Mouse (Mus musculus): Measurements from ENCODE around the gene Erbb3.
A peak's percentile ranks its signal among the peaks of the same experiment; 100 is the strongest.
"Not testable (repeated sequence)": the region's sequence is repeated elsewhere in the genome, so short reads cannot be mapped to it uniquely, and the experiment has no call there.

The Erbb3 gene

DNA sequence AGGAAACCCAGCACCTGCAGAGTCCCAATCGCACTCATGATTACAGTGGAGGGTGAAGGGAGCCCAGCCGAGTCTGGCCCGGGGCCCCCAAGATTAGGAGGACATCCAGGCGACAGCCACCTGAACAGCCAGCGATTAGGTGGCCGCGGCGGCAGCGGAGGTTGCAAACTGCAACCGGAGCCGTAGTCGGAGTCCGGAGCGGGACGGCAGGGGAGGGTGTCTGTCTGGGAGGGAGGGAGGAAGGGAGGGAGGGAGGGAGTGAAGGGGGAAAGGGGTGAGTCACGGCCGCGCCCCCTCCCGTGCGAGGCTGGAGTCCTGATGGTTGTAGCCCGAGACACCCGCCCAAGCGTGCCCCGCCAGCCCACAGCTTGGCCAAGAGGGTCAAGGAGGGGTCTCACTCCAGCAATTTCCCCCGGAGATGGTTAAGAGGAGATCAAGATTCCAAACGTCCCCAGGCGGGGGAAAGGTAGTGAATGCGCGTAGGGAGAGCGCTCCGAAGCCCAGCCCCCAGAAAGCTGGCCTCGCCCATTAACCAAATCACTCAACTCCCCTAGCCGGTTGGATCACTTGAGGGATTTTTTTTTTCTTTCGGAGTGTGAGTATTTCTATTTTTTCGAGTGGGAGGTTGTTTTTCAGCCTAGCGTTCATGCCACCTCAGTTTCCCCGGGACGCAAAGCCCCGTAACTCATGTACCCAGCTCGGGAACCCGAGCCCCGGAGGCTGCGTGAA, at the start of gene Erbb3:
TSS of gene Erbb3 (minus strand) at position 189 of the 729 bp plus-strand sequence.
- no peak for DNase-seq (ENCODE audit: extremely low read depth, low read depth, low spot score)

DNA sequence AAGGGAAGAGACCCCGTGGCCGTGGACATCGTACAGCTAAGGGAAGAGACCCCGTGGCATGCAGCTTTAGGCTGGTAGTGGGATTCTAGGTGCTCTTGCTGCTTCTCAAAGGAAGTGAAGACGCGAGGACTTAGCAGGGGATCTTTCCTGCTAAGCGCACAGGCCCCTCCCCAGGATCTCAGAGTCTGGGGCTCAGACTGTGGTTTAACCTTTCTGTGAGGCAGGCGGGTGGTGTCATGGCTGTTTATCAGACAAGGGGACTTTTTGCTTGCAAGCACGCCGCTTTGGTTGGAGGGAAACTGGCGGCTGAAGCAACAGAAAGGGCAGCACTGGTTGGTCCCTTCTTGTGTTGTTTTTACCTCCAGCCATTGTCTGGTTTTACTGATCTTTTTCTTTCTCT, 47.6 kb upstream of the Erbb3 start:
- no peak for DNase-seq (ENCODE audit: extremely low read depth, low read depth, low spot score)

DNA sequence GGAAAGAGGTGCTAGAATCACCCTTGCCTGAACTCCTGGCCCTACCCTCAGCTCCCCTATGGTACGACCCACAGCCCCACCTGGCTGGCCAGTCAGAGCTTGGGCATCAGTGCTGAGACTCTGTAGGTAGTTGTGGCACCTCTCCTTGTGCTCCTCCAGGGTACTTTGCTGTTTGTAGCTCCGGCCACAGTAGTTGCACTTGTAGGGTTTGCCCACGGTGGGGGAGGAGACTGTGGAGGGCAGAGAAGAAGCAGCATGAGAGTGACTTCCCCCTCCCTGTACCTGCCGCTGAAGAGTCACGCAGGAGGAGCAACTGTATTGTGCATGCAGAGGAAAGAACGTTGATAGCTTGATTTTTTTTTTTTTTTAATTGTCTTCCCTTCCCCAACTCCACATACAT, 47.1 kb upstream of the Erbb3 start:
- no peak for DNase-seq (ENCODE audit: extremely low read depth, low read depth, low spot score)

DNA sequence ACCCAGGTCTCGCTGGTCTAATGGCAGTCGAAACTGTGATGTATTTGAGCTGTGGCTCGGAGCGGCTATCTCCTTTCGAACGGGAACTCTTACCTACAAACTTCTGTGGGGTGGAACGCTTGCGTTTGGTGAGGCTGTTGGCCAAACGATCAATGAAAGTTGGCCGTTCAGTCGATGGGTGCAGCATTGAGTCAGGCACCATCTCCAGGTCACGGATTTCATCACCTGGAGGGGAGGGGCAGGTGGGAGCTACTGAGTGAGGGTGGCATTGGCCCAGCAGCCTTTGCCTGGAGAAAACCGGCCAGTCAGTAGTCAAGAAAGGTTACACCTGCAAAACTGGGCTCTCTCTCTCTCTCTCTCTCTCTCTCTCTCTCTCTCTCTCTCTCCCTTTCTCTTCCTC, 46.2 kb upstream of the Erbb3 start:
- DNase-seq (ENCODE audit: extremely low read depth, low read depth, low spot score), result no peak

DNA sequence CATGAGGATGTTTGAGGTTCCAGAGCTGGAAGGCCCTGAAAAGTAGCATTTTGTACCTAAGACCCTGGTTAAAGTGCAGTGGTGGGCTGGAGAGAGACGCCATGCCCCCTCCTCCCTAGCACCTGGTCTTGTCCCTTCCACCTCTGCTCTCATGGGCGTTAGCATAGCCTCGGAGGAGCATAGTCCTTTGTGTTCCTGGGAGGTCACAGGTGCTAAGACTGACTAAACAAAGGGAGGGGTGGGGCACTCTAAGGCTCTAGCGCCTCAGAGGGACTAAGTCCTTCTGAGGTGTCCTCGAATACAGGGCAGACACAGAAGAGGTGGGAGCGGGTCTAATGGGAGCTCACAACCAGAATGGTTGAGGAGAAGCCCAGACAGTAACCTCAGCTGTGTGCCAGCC, 42.1 kb upstream of the Erbb3 start:
- DNase-seq (ENCODE audit: extremely low read depth, low read depth, low spot score), result no peak

DNA sequence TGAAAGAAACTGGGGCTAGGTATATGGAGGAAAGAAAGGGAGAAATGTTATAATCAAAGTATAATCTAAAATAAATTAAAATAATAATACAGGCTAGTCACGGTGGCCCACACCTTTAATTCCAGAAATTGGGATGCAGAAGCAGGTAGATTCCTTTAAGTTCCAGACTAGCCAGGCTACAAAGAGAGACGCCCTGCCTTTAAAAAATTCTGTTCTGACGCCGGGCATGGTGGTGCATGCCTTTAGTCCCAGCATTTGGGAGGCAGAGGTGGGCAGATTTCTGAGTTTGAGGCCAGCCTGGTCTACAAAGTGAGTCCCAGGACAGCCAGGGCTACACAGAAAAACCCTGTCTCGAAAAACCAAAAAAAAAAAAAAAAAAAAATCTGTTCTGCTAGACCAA, 40.9 kb upstream of the Erbb3 start:
- not testable (repeated sequence) for DNase-seq (ENCODE audit: extremely low read depth, low read depth, low spot score)

DNA sequence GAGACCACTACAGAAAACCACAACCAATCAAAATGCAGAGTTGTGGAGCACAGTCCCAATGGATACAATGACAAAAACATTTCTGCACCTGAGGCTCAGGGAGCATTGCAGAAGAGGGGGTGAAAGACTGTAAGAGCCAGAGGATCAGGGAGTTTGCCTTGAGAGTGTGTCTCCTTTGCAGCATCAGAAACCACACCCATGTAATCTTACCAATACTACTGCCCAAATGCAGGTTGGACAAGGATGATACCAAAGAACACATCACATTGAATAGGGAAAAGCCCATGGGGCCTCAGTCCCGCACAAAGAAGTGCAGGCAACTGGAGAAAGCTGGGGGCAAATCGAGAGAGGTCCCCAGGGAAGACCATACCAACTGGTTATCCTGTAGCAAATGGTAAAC, 40.3 kb upstream of the Erbb3 start:
- no peak for DNase-seq (ENCODE audit: extremely low read depth, low read depth, low spot score)

DNA sequence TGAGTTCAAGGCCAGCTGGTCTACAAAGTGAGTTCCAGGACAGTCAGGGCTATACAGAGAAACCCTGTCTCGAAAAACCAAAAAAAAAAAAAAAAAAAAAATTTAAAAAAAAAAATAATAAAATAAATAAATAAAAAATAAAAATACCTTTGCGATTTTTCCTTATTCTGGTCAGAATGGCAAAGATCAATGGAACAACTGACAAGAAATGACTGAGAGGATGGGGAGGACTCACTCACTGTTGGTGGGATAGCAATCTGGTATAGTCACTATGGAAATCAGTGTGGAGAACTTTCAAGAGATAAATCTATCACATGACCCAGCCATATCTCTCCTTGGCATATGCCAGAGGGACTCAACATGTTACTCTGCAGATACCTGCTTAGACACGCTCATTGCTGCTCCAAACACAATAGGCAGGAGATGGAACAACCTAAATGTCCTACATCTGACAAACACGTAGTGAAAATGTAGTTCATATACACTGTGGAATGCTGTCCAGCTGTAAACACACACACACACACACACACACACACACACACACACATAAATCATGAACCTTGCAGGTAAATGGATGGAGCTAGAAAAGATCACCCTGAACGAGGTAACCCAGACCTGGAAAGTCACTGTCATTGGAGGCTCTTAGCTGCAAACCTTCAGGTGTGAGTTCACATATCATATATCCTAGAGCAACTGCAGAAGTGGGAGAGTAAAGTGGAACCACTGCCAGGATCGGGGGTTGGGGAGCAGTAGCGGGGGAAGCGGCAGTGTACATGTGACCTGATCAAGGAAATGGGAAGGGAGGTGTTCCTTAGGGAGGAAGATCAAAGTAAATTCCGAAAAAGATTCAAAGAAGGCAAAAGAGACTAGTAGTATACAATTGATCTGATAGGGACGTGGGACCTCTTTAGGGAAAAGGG, 38.2 kb upstream of the Erbb3 start:
- DNase-seq (ENCODE audit: extremely low read depth, low read depth, low spot score), result no peak

DNA sequence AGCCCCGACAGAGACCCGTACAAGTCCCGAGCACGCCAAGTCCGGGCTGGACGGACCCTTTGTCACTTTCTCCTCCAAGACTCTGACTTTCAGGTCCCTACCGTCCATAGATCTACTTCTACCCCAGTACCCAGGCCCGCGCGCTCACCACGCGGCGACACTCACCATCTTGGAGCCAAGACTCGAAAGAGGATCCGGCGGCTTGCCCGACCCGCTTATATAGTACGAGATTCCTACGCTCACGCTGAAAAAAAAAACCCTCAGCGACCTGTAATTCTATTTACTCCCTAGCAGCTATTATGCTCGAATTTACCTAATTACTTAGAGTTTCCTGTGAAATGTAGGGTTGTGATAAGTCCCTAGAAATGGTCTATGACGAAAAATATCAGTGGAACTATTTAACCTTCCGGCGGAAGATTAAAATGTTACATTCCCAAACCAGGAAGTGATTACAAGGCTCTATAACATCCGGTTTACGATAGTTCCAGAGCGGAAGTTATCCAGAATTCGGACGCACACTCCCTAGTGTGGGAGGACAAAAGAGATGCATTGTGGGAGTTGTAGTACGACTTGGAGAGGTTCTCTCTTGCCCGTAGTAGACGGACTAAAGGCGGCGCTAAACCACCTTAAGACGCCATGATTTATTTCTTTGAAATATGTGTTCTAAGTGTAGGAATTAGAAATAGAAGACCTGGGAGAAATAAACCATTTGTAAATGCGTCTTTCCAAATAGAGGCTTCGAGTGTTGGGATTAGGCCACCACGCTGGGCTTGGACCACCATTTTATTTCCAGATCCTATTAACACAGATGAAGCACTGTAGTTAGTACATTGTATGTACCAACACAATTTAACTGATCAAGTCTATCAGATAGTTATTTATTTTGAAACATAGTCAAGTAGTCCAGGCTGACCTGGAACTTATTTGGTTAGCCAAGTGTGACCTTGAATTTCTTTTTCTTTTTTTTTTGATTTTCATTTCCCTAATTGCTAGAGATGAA, 37.2 kb upstream of the Erbb3 start, which contains the start of gene Rps26:
TSS of gene Rps26 (minus strand) at position 437 of the 1,000 bp plus-strand sequence.
- peak; percentile 99 for DNase-seq (ENCODE audit: extremely low read depth, low read depth, low spot score)

DNA sequence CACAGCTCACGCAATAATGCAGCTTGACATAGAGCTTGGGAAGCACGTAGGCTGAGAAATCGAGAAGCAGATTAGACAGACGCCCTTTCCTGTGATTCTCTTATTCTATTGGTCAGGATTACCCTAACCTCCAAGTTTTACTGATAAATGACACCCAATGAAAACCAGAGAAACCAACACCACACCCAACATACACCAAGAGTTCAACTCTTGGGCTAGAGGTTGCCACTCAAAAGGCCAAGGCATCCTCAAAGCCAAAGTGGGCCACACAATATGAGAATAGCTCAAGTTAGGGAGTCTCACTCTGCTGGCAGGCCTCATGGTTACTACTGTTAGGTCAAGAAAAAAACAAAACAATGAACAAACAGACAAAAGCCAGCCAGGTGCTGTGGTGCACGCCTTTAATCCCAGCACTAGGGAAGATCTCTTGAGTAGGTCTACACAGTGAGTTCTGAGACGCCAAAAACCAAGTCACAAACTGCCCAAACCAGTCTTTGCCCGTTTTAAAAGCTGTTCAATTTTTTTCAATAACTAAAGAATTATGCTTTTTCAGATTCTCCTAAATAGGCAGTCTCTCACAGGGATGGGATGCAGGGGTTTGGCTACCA, 35.9 kb upstream of the Erbb3 start:
- DNase-seq (ENCODE audit: extremely low read depth, low read depth, low spot score), result no peak

DNA sequence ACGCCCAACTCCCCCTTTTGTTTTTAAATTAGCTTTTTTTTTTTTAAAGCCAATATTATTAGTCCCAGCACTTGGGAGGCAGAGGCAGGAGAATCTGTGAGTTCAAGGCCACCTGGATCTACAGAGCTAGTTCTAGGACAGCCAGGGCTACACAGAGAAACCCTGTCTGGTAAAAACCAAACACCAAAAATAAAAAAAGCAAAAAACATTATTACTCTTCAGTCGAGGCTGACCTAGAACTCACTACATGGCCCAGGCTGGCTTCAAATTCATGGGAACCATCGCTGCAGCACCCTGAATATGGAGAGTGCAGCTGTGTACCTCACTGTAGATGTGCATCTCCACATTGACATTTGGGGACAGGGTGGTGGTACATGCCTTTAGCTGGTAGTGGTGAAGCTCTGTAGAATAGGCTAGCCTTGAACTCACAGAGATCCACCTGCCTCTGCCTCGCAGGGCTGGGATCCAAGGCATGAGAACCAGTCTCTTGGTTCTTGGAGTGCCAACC, 33.7 kb upstream of the Erbb3 start:
- not testable (repeated sequence) for DNase-seq (ENCODE audit: extremely low read depth, low read depth, low spot score)

DNA sequence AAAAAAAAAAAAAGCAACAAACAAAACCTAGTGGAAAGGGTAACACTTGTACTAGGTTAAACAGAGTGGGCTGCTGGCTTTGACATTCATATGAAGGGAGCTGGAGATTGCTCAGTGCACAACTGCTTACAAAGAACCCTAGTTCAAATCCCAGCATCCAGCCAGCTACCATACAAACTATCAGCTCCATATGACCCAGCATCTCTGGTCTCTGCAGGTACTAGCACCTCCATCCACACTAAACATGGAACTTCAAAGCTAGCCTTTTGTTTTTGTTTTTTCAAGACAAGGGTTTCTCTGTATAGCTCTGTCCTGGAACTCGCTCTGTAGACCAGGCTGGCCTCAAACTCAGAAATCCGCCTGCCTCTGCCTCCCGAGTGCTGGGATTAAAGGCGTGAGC, 33.2 kb upstream of the Erbb3 start:
- DNase-seq (ENCODE audit: extremely low read depth, low read depth, low spot score), result no peak

DNA sequence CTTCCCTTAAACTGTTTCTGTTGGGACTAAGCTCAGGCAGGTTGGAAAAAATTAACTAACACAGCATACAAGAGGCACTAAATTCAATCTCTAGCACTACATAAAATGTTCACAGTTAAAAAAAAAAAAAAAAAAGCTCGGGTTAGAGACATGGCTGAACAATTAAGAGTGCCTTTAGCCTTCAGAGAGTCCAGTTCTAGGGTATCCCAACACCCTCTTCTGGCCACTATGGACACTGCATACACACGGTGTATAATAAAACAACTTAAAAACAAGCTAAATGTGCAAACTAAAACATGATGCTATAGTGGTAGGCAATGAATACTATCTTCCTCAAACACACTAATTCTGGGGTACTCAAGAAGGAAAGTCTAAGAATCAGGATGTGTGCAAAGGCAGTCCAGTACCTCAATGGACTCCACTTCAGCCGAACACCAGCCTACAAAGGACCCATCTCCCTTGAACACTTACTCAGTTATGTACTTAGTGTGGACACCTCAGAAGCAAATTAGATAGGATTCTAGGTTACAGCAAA, 32.6 kb upstream of the Erbb3 start:
- no peak for DNase-seq (ENCODE audit: extremely low read depth, low read depth, low spot score)

DNA sequence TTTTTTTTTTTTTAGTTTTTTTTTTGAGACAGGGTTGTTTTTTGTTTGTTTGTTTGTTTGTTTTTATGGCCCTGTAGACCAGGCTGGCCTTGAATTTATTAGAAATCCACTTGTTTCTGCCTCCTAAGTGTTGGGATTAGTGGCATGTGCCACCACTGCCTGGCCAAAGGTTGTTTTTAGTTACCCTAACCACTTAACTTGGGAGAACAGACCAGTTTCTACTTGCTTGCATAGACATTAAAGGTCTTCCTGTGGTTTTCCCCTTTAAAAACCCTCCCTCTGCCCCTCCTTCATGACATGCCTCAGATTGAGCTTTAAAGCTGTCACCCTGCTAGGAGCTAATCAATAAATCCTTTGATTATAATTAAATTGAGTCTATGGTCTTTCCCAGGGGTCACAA, 30.8 kb upstream of the Erbb3 start:
- DNase-seq (ENCODE audit: extremely low read depth, low read depth, low spot score), result no peak

DNA sequence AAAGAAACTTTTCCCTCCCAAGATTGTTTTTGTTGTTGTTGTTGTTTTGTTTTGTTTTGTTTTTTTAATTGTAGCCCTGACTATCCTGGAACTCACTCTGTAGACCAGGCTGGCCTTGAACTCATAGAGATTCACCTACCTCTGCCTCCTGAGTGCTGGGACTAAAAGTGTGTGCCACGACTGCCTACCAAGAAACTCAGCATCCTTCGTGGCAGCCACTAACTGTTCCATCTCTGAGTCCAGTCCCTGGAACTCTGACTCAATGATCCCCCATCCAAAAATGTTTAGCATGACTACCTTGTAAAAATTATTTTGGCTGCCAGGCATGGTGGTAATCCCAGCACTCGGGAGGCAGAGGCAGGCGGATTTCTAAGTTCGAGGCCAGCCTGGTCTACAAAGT, 29.7 kb upstream of the Erbb3 start:
- not testable (repeated sequence) for DNase-seq (ENCODE audit: extremely low read depth, low read depth, low spot score)

DNA sequence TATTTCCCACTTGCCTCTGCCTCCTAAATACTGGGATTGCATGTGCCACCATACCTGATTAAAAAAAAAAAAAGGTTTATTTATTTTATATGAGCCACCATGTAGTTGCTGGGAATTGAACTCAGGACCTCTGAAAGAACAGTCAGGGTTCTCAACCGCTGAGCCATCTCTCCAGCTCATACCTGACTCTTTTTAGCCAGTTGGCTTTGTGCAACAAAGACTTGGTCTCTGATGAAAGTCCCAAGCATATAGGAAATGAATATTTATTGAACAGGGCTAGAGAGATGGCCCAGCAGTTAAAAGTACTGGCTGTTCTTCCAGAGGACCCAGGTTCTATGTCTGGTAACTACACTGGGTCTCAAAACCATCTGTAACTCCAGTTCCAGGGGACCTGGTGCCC, 29.1 kb upstream of the Erbb3 start:
- no peak for DNase-seq (ENCODE audit: extremely low read depth, low read depth, low spot score)

DNA sequence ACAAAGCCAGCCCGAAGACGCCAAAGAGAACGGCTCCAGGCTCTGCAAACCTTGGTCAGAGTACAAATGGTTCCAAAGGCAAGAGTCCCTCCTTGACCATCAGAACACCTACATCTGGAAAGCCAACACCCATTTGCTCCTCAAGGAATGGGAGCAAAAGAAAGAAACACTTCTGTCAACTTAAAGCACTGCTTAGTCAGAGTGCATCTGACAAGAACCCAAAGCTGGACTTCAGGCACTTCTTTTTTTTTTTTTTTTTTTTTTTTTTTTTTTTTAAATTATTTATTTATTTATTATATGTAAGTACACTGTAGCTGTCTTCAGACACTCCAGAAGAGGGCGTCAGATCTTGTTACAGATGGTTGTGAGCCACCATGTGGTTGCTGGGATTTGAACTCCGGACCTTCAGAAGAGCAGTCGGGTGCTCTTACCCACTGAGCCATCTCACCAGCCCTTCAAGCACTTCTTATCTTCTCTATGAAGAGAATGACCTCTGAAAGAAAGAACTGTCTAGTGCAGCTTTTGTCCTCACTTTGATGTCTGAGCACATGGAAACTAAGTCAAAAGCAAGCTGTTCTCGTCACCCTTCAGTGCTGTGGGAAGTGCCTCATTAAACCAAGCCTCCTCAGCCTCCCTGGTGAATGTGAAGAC, 26.5 kb upstream of the Erbb3 start:
- DNase-seq (ENCODE audit: extremely low read depth, low read depth, low spot score), result not testable (repeated sequence)

DNA sequence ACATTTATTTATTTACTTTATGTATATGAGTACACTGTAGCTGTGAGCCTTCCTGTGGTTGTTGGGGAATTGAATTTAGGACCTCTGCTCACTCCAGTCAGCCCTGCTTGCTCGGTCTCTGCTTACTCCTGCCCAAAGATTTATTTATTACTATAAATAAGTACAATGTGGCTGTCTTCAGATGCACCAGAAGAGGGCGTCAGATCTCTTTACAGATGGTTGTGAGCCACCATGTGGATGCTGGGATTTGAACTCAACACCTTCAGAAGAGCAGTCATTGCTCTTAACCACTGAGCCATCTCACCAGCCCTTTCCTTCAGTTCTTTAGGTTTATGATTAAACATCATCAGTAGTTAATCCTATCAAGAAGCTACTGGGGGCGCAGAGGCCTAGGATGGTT, 25.5 kb upstream of the Erbb3 start:
- DNase-seq (ENCODE audit: extremely low read depth, low read depth, low spot score), result no peak

DNA sequence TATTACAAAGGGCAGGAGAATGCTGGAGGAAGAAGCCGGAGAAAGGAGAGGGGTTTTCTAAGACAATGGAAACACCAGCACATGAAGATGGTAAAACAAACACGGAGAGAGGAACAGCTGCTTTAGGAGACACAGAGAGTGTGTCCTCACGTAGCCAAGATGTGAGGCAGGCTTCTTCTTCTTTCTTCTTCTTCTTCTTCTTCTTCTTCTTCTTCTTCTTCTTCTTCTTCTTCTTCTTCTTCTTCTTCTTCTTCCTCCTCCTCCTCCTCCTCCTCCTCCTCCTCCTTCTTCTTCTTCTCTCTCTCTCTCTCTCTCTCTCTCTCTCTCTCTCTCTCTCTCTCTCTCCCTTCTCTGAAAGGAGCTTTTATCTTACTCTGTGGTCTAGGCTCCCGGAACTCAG, 24.4 kb upstream of the Erbb3 start:
- not testable (repeated sequence) for DNase-seq (ENCODE audit: extremely low read depth, low read depth, low spot score)

DNA sequence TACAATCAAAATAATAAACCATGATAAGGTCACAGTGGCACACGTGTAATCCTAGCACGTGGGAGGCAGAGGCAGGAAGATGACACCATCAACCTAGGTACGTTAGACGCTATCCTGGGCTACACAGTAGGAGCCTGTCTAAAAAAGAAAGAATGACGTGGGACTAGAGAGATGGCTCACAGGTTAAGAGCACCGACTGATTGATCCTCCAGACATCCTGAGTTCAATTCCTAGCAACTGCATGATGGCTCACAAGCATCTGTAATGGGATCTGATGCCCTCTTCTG, 23.6 kb upstream of the Erbb3 start:
- no peak for DNase-seq (ENCODE audit: extremely low read depth, low read depth, low spot score)

Data from fat pad, adult 2 months (tissue).